Mouse (Mus musculus) bone marrow macrophage, adult 2 months (primary cell): ENCODE results near the gene Dclk1.

Experiments
- CTCF ChIP-seq: IDR thresholded peaks from 2 replicates; pipeline ENCODE4 v1.5.1; 2012; ENCODE audit warnings: low read depth, mild to moderate bottlenecking, low read length, moderate library complexity
- POLR2A ChIP-seq: IDR thresholded peaks from 2 replicates; pipeline ENCODE4 v1.6.1; 2012; ENCODE audit warnings: mild to moderate bottlenecking, low read depth, low read length, borderline replicate concordance

DNA sequence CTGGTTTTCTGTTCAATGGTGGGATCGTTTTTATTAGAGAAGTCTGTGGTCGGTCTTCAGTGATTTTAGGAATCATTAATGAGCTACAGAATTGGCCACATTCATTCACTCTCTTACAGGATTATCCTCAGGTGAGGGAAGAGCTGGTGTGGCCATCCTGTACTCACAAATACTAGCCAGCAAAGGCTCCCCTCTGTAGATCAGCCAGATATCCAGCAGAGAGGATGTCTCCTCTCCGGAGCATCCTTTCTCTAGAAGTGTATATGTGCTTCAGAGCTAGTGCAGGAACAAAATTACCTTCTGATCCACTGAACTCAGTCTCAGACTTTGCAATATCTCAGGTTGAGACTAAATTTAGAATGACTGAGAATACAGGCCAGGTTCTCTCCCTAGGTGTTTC is 222.1 kb downstream of the Dclk1 start:
- TF ChIP-seq POLR2A = no peak
- no peak for TF ChIP-seq CTCF
